Mouse (Mus musculus) midbrain, embryonic 13.5 days (tissue): ENCODE measurements around the gene B9d1. TPM values are rescaled to one million over a fixed set of nuclear protein-coding genes. Genes with fewer than 3 reads are reported as not detected.

Experiments used
- ATAC-seq: fragments of 200-750 bp; cut with Nextera tagmentation; 2 replicates; pipeline ENCODE4 v1.8.0; 2017; ENCODE audit warnings: mild to moderate bottlenecking, moderate TSS enrichment, moderate library complexity
- H3K27ac ChIP-seq: fragments of 300-500 bp; sonication (generic); 2 replicates; pipeline ENCODE4 v1.5.1; 2015; ENCODE audit warnings: inconsistent platforms, mild to moderate bottlenecking, moderate library complexity
- H3K27me3 ChIP-seq: fragments of 300-500 bp; sonication (generic); 2 replicates; pipeline ENCODE4 v1.6.1; 2015; ENCODE audit warnings: mild to moderate bottlenecking, inconsistent platforms
- H3K36me3 ChIP-seq: fragments of 300-500 bp; sonication (generic); 2 replicates; pipeline ENCODE4 v1.6.1; 2015; ENCODE audit warnings: mild to moderate bottlenecking, inconsistent platforms
- H3K4me1 ChIP-seq: fragments of 300-500 bp; sonication (generic); replicated peaks from 2 replicates; pipeline ENCODE4 v1.6.1; 2015; ENCODE audit warnings: inconsistent platforms
- H3K4me2 ChIP-seq: fragments of 300-500 bp; sonication (generic); replicated peaks from 2 replicates; pipeline ENCODE4 v1.6.1; 2015; ENCODE audit warnings: moderate library complexity, mild to moderate bottlenecking, inconsistent platforms
- H3K4me3 ChIP-seq: fragments of 300-500 bp; sonication (generic); replicated peaks from 2 replicates; pipeline ENCODE4 v1.5.1; 2015; ENCODE audit warnings: mild to moderate bottlenecking, inconsistent platforms
- H3K9ac ChIP-seq: fragments of 300-500 bp; sonication (generic); replicated peaks from 2 replicates; pipeline ENCODE4 v1.6.1; 2015; ENCODE audit warnings: mild to moderate bottlenecking, inconsistent platforms
- H3K9me3 ChIP-seq: fragments of 300-500 bp; sonication (generic); 2 replicates; pipeline ENCODE4 v1.6.1; 2016; ENCODE audit warnings: mild to moderate bottlenecking, inconsistent platforms
- WGBS: fragments of 180-500 bp; shearing (Covaris S2); methylation state at CpG from one replicate; pipeline ENCODE4 v1.1.7; 2015; 5-methylcytosine and 5-hydroxymethylcytosine counted together
- polyA plus RNA-seq: library from polyadenylated mRNA; unstranded; fragments of >200 nt; fragmentation: Nextera tagmentation; extraction: Ambion mirVana; gene quantifications from 2 replicates; pipeline ENCODE4 v1.2.1, GENCODE M21; 2015

The B9d1 gene
- polyA plus RNA-seq, 1 experiment from 2014 or later: 40.8 TPM

DNA sequence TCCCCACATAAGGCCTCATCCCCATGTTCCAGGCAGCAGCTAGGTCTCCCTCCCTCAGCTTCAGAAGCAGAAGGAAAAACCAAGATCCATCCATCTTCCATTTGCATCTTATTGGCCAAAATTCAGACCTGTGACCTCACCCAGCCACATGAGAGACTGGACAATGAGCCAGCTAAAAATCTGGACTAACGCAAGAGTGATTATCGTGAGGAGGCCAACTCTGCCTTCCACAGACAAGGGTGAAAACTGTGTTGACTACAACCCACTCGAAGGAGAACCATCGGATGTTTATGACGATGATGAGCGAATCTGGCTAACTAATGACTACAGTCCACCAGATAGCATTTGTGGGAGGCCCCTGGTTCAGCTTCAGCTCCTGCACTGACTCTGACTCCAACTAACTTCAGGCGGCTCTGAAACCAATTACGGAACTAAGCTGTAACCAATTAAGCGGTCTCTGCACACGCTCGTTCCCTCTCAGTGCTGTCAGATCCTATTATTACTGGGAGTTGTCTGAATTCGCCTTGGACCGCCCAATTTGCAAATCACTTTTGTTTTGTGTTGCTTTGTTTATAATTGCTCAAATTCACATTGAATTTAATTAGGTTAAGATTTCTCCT, 21.6 kb upstream of the B9d1 start:
- WGBS: 69% methylated on average over 13 of the region's 13 CpGs
- peak overlapping the region; percentile 96; the same call in 1 of the 2 replicates for H3K27ac ChIP-seq
- H3K4me1 ChIP-seq: peaks cover 45% of the 10 kb centered on the region

DNA sequence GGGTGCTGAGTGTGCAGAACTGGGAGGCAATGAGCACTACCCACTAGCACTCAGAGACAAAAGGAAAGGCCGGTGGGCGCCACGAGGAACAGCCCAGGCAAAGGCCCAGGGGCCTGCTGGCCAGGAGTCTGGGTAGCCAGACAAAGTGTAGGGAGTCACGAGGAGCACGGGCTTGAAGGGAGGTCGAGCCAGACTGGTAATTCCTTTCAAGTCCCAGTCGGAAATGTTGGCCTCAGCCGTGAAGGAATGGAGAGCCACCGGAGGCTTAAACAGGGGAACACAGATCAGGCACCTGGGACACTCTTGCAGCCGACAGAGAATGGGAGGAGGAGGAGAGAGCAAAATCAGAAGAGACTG, 20.7 kb upstream of the B9d1 start:
- Histone ChIP-seq H3K4me3 (no peak overlapping the region), H3K4me2 (peak overlapping the region; percentile 42; the same call in 1 of the 2 replicates), H3K36me3 (peaks cover 23% of the 10 kb centered on the region), H3K4me1 (peaks cover 48% of the 10 kb centered on the region), H3K27me3 (no peaks in the 10 kb centered on the region), H3K27ac (peak overlapping the region; percentile 96), H3K9me3 (no peaks in the 10 kb centered on the region), H3K9ac (peak overlapping the region; percentile 50)
- peak; percentile 36 for ATAC-seq
- 9% methylated on average over 10 of the region's 10 CpGs for WGBS

More for the DNA sequence above, 21.6 kb upstream of the B9d1 start:
- no peak for ATAC-seq
- H3K27me3 ChIP-seq: no peaks in the 10 kb centered on the region
- H3K9ac ChIP-seq: no peak overlapping the region
- no peak overlapping the region for H3K4me2 ChIP-seq
- H3K36me3 ChIP-seq: peaks cover 14% of the 10 kb centered on the region
- H3K9me3 ChIP-seq: no peaks in the 10 kb centered on the region
- H3K4me3 ChIP-seq: no peak overlapping the region

DNA sequence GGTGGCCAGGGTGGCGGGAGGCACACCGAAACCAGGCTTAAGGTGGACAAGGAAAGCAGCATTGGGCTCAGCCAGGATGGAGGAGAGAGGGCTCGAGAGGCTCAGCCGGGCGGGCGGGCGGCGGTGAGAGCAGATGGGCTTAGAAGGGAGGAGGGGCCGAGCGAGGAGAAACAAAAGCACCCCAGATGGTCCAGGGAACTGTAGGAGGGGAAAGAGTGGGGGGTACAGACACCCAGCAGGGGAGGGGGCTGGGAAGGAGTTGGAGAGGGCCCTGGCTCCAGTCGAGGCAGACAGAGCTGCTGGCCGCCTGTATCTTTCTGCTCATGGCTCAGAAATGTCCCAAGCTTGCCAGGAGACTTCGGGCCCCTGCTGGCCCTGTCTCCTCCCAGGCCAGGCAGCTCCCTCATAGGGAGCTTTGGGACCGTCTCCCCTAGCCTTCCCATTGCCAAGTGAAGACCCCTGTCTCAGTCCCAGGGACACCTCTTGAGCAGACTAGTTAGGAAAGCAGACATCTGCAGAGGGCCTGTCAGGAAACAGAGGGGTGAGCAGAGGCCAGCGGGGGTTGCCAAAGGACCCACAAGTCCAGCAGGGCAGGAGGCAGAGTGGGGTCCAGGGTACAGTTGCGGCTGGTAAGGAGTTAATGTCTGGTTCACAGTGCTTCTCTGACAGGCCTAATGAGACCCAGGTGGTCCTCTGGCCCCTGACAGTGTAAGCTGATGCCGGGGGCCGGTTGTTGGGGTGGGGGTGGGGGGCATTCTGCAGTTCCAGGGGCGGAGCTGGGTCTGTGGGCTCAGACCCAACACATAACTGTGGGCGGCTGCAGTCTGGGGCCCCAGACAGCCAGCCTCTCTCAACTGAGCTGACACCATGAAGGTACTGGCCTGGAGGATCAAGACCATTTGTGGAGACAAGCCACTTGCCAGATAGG, 20.1 kb upstream of the B9d1 start, which contains the start of gene Mfap4:
Gene Mfap4, plus strand, starts transcription at position 819 of the 928 bp plus-strand sequence.
- no peaks in the 10 kb centered on the region for H3K27me3 ChIP-seq
- H3K9ac ChIP-seq: peak within 1 kb of the TSS; percentile 50
- no peaks in the 10 kb centered on the region for H3K9me3 ChIP-seq
- H3K36me3 ChIP-seq: peaks cover 30% of the 10 kb centered on the region
- peaks cover 53% of the 10 kb centered on the region for H3K4me1 ChIP-seq
- peak within 1 kb of the TSS; percentile 96 for H3K27ac ChIP-seq
- no peak within 1 kb of the TSS; the same call in 1 of the 2 replicates for H3K4me3 ChIP-seq
- WGBS: 4% methylated on average over 20 of the region's 20 CpGs
- H3K4me2 ChIP-seq: peak within 1 kb of the TSS; percentile 42
- ATAC-seq: peak; percentile 85

DNA sequence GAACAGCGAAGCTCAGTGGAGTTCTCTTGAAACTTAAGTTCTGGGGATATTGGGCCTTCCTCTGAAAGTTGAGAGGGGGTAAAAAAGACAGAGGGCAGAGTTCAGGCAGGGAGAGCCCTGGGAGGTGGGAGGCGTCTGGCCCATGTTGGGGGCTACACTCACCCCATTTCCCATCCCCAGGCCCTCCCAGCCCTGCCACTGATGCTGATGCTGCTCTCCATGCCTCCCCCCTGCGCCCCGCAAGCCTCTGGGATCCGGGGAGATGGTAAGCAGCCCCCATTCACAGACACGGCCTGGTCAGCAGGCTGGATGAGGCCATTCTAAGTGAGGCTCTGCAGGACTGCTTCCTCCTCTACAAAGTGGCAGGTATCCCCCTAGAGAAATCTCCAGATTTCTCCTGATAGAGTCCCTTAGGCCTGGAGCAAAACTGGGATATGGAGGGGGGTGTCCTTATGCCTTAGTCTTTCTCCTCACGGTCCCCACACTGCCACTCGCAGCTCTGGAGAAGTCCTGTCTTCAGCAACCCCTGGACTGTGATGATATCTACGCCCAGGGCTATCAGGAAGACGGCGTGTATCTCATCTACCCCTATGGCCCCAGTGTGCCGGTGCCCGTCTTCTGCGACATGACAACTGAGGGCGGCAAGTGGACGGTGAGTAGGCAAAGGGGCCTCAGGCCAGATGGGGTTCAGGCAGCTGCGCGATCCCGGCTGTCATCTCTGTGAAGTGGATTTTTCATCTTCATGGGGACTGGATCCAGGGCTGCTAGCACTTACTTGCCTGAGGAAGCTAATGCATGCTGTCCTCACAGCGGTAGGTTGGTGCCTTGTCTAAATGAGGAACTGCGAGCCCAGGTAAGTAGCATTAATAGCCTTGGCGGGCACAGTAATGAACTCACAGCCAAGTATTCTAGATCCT, 19.1 kb upstream of the B9d1 start:
- no peak overlapping the region; the same call in 1 of the 2 replicates for H3K4me3 ChIP-seq

DNA sequence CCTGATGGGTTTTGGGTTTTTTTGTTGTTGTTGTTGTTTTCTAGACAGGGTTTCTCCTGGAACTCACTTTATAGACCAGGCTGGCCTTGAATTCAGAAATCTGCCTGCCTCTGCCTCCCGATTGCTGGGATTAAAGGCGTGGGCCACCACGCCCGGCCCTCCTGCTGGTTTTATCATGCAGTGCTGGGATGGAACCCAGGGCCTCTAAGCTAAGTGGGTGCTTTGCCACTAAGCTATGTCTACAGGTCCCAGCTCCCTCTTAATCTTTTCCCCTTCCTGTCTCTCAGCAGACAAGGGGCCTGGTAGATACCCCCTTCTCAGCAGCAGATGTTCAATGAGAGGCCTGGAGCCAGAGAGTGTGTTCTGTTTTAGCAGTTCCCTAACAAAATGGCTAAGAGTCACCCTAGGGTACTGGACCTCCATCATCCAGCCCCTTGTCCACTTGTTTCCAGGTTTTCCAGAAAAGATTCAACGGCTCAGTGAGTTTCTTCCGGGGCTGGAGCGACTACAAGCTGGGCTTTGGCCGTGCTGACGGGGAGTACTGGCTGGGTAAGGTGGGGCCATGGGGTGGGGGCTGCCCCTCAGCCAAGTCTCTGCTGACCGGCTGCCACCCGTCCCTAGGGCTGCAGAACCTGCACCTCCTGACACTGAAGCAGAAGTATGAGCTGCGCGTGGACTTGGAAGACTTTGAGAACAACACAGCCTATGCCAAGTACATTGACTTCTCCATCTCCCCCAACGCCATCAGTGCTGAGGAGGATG, 18.3 kb upstream of the B9d1 start:
- Histone ChIP-seq H3K36me3 (peaks cover 47% of the 10 kb centered on the region), H3K27me3 (no peaks in the 10 kb centered on the region), H3K4me3 (peak overlapping the region; percentile 1; the same call in 1 of the 2 replicates), H3K27ac (peak overlapping the region; percentile 96), H3K9ac (no peak overlapping the region), H3K4me1 (peaks cover 68% of the 10 kb centered on the region), H3K9me3 (no peaks in the 10 kb centered on the region), H3K4me2 (peak overlapping the region; percentile 42)
- 92% methylated on average over 14 of the region's 14 CpGs for WGBS
- no peak for ATAC-seq

More for the DNA sequence above, 19.1 kb upstream of the B9d1 start:
- peak overlapping the region; percentile 42 for H3K4me2 ChIP-seq
- peaks cover 39% of the 10 kb centered on the region for H3K36me3 ChIP-seq
- H3K4me1 ChIP-seq: peaks cover 62% of the 10 kb centered on the region
- H3K9me3 ChIP-seq: no peaks in the 10 kb centered on the region
- H3K27me3 ChIP-seq: no peaks in the 10 kb centered on the region
- no peak for ATAC-seq
- H3K9ac ChIP-seq: 0 out of 2 replicates have a peak overlapping the region, but pooled peaks have one; percentile 50
- 56% methylated on average over 21 of the region's 22 CpGs for WGBS
- H3K27ac ChIP-seq: peak overlapping the region; percentile 96

DNA sequence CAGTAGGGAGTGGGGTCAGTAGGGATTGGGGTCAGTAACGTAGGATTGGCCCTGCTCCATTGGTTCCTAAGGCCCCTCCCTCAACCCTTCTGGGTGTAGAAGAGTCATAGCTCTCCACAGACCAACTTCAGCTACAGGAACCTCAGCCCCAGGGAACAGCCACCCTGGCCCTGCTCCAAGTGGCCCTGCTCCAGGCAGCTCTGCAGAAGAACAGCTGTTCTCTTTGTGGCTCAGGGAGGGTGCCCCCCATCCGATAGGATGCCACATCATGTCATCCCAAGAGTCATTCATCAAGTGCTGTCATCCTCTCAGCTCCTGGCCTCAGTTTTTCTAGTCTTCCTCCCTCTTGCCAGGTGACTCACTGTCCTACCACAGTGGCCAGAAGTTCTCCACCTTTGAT, 17.5 kb upstream of the B9d1 start:
- ATAC-seq: no peak
- H3K27ac ChIP-seq: no peak overlapping the region
- H3K4me3 ChIP-seq: no peak overlapping the region
- no peak overlapping the region for H3K4me2 ChIP-seq
- no peaks in the 10 kb centered on the region for H3K9me3 ChIP-seq
- 56% methylated on average over 2 of the region's 2 CpGs for WGBS
- peaks cover 75% of the 10 kb centered on the region for H3K4me1 ChIP-seq
- H3K36me3 ChIP-seq: peaks cover 54% of the 10 kb centered on the region
- H3K9ac ChIP-seq: no peak overlapping the region
- H3K27me3 ChIP-seq: no peaks in the 10 kb centered on the region

DNA sequence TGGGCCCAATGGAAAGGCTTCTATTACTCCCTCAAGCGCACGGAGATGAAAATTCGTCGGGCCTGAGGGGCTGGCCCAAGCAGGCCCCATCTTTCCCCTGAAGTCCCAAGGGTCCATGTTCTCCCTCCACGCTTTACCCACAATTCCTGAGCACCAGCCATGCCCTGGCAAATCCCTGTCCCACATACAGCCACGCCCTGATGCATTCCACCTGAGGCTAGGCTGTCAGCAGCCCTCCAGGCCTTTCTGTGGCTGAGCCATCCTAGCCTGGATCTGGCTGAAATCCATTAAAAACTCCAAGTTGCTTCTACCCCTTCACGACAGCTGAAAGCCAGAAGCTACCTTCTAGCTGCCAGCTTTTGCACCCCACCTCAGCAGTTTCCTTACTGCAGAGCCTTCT, 17.0 kb upstream of the B9d1 start:
- no peak overlapping the region for H3K4me3 ChIP-seq
- no peaks in the 10 kb centered on the region for H3K27me3 ChIP-seq
- H3K27ac ChIP-seq: no peak overlapping the region
- no peaks in the 10 kb centered on the region for H3K9me3 ChIP-seq
- H3K4me2 ChIP-seq: no peak overlapping the region
- WGBS: 90% methylated on average over 7 of the region's 7 CpGs
- peaks cover 58% of the 10 kb centered on the region for H3K36me3 ChIP-seq
- no peak for ATAC-seq
- peaks cover 79% of the 10 kb centered on the region for H3K4me1 ChIP-seq
- no peak overlapping the region for H3K9ac ChIP-seq

DNA sequence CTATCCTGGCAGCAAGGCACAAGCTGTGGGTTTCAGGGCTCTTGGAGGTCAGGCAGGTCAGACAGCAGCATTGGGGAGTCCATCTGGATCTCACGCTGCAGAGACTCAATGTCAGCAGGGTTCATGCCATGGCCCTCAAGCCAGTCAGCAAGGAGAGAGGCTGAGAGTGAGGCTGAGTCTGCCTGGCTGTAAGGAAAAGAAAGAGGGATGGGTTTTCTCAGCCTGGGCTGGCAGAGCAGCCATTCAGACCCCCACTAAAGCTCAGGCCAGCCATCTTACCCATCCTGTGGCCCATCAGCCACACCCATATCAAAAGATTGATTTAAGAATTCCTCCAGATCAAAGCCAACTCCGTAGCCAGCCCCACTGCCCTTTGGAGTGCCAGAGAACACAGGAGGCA, 15.9 kb upstream of the B9d1 start:
- no peak for ATAC-seq
- 89% methylated on average over 2 of the region's 2 CpGs for WGBS
- no peaks in the 10 kb centered on the region for H3K27me3 ChIP-seq
- H3K9ac ChIP-seq: no peak overlapping the region
- peaks cover 81% of the 10 kb centered on the region for H3K4me1 ChIP-seq
- no peak overlapping the region for H3K4me2 ChIP-seq
- H3K27ac ChIP-seq: no peak overlapping the region
- H3K36me3 ChIP-seq: peaks cover 58% of the 10 kb centered on the region
- no peaks in the 10 kb centered on the region for H3K9me3 ChIP-seq
- no peak overlapping the region for H3K4me3 ChIP-seq

DNA sequence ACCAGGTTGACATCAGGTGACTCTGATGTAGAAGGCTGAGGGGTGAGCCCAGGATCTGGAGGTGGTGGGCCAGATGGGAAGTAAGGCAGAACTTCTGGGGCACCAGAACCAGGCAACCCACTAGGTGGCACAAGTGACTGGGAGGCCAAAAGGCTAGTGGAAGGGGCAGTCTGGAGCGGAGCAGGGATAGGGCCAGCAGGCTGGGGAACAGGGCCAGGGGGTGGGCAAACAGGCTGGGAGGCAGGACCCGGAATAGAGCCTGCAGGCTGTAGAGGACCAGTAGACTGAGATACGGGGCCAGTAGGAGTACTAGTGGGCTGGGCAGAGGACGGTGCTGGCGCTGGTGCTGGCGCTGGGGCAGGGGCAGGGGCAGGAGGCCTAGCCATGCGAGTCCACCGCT, 15.1 kb upstream of the B9d1 start:
- Histone ChIP-seq H3K4me2 (no peak overlapping the region), H3K4me3 (no peak overlapping the region), H3K4me1 (peaks cover 73% of the 10 kb centered on the region), H3K9ac (no peak overlapping the region), H3K27me3 (no peaks in the 10 kb centered on the region), H3K27ac (no peak overlapping the region), H3K9me3 (no peaks in the 10 kb centered on the region), H3K36me3 (peaks cover 58% of the 10 kb centered on the region)
- ATAC-seq: no peak
- over 99% methylated on average over 8 of the region's 8 CpGs for WGBS

DNA sequence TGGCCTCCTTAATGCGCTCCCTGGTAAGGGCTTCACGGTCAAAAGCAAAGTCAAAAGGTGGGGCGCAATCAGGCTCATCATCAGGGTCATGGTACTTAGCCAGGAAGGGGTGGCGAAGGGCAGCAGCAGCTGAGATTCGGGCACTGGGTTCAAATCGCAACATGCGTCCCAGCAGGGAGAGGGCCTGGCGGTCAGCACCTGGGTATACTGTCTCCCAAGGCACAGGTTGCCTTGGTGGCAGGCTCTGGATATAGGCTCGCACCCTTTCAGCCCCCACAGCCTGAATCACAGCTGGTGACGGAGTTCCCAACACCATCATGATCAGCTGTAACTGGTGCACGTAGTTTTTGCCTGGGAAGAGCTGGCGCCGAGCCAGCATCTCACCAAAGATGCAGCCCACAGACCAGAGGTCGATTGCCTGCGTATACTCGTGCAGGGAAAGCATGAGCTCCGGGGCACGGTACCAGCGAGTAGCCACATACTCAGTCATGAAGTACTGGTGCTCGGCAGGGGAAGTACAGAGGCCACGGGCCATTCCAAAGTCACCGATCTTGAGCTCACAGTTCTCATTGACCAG, 13.9 kb upstream of the B9d1 start:
- H3K9ac ChIP-seq: no peak overlapping the region; the same call in 1 of the 2 replicates
- H3K4me3 ChIP-seq: no peak overlapping the region
- no peak overlapping the region for H3K4me2 ChIP-seq
- peaks cover 58% of the 10 kb centered on the region for H3K36me3 ChIP-seq
- no peak for ATAC-seq
- no peaks in the 10 kb centered on the region for H3K9me3 ChIP-seq
- WGBS: 93% methylated on average over 22 of the region's 22 CpGs
- no peaks in the 10 kb centered on the region for H3K27me3 ChIP-seq
- peaks cover 62% of the 10 kb centered on the region for H3K4me1 ChIP-seq
- H3K27ac ChIP-seq: no peak overlapping the region
